Mouse (Mus musculus) cerebral cortex, adult 2 months (tissue): ENCODE results near the gene Tfap4.

Experiments used
- WGBS: fragments of 180-500 bp; shearing (Covaris S2); methylation state at CpG from one replicate; pipeline ENCODE4 v1.1.7; 2018; 5-methylcytosine and 5-hydroxymethylcytosine counted together

Gene Tfap4

GRCm38 (mm10) chr16:4520673-4521072, 39.0 kb downstream of the Tfap4 start:
- 84% methylated on average over 8 of the region's 8 CpGs for WGBS

DNA sequence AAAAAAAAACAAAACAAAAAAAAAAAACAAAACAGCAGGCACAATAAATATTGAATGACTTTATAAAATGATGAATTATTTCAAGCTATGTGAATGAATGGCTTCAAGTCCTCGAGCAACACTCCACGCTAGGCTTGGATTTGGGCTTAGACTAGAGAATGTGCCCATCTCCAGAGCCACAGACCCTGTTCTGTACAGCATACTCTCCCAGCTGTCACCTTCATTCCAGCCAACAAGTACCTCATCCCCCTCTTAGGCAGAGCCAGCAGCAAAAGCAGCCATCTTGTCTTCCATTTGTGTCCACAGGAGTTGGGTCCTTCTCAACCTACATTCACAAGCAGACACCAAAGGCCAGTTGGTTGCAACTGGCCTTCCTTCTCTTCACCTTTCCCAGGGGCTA, 39.8 kb downstream of the Tfap4 start:
- WGBS = 91% methylated on average over 2 of the region's 2 CpGs

DNA sequence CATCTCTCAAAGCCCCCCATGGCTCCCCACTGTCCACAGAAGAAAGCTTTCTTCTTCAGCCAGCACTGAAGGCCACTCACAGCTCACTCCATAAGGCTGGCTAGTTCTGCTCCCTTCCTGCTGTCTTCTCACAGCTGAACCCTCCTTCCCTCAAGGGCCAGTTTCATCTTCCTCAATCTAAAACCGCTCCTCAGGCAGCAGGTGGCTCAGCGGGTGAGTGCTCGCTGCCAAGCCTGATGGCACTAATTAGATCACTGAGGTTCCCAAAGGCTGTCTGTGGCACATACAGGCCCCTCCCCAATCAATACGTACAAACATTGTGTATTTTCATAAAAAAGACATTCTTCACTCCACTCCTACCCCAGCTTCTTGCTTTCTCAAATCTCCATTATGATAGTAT, 40.5 kb downstream of the Tfap4 start:
- WGBS = 64% methylated on average over 4 of the region's 4 CpGs

DNA sequence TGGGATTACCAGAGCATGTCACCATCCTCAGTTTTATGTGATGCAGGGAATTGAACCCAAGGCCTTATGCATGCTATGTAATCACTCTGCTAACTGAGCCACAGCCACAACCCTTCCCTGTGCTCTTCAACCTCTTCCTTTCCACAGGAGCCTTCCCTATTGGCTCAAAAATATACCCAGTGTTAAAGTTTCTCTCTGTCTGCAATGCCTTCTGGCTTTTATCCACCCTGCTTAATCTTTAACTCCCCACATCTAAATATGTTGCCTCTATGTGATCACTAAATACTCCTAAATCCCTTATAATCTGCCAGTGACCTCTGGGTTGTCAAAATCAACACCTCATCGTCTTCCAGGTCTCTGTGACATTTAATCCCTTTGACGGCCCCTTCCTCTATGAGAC, 41.7 kb downstream of the Tfap4 start:
- WGBS = 89% methylated on average over 2 of the region's 2 CpGs

DNA sequence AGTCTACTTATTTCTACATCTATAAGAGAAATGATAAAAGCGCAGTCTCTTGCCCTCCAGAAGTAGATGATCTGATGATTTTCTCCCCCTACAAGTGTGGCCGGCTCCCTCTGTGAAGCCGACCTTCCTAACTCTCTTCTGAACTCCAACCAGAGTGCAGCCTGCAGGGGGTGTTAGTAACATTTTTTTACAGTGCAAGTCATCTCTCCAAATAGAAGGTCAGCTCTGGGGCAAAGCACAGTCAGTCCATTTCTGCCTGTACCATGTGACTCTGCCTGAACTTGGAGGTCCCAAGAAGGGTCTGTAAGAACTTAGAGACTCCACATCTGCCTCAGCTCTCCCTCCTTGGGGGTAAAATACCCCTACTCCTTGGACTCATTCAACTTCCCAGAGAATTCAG, 45.3 kb downstream of the Tfap4 start:
- 86% methylated on average over 3 of the region's 3 CpGs for WGBS

DNA sequence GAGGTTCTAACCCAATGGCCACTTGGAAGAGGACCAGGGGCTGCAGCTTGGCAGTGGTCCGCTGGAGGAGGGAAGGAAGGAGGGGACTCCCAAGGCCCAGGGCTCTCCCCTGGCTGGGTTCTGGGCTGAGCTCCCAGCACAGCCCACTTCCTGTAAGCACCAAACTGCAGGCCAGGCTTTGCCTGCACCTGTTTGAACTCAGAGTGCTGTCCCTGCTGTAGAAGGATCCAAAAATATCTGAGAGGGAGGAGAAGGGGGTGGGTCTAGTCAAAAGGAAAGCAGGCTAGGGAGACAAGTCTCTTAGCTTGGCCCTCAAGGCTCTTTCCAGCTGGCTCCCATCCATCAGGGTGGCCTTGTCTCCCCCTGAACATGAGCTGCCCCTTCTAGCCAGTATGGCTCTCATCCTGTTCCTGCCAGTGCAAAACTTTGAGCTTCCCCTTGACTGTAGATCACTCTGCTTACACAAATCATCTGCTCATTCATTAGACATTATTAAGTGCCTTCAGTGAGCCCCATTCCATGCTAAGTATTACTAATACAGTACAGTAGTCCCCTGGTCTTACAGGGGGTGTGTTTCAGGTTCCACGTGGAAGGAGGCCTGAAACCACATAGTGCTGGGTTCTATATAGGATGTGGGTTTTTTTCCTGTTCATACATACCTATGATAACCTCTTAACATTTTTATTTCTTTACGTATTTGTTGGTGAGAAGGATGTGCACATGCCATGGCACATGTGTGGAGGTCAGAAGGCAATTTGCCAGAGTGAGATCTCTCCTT, 46.8 kb downstream of the Tfap4 start:
- WGBS = 61% methylated on average over 3 of the region's 3 CpGs

GRCm38 (mm10) chr16:4511371-4511770, 48.3 kb downstream of the Tfap4 start:
- WGBS = 51% methylated on average over 2 of the region's 2 CpGs

GRCm38 (mm10) chr16:4506181-4506580, 53.5 kb downstream of the Tfap4 start:
- WGBS = 85% methylated on average over 3 of the region's 3 CpGs

DNA sequence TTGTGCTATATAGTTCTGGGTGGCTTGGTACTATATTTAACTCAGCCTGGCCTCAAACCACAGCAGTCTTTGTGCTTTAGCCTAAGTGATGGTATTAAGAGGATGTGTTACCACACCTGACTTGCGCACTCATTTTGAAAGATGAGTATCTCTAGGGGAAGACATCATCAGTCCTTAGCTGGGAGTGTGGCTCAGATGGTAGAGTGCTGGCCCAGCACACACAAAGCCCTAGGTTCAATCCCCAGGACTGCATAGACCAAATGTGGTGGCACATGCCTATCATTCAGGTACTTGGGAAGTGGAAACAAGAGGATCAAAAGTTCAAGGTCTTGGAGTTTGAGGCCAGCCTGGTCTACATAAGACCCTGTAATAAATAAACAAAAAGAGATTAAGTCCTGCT, 56.2 kb downstream of the Tfap4 start:
- 85% methylated on average over 1 of the region's 1 CpGs for WGBS

DNA sequence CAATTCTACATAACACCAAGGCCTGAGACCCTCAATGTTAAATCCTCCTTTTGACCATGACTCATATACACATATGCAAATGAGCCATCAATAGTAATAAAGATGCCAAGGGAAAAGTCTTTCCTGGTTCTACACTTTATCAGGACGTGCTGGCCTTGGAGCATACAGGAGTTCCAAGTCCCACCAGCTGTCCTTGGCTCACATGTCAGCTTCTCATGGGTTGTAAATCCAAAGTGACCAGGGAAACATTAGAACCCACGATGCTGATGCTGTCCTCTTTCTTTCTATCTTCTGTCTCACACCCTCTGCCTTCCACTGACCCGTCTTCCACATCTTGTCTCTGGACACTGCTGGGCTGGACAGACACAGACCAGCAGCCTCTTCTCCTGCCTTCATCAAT, 58.0 kb downstream of the Tfap4 start:
- WGBS = 94% methylated on average over 3 of the region's 3 CpGs

GRCm38 (mm10) chr16:4500598-4501385, 58.9 kb downstream of the Tfap4 start:
- WGBS = 74% methylated on average over 8 of the region's 8 CpGs

- 89% methylated on average over 8 of the region's 8 CpGs for WGBS
Observed at GRCm38 (mm10) chr16:4497762-4498607, 61.7 kb downstream of the Tfap4 start.

DNA sequence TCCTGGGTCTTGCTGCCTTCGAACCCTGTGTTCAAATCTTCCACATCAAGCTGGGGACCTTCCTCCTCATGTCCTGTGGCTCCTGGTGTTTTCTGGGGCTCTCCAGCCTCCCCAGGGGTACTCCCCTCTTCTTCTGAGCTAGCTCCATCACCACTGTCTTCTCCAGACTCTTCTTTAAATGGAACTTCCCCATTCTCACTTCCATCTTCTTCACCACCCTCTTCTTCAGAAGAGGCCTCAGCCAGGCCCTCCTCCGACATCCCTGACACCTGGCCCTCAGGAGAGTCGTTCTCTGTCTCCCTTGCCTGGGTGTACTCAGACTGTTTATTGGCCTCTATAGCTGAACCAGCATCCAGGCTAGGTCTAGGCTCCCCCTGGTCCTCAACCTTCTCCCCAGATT, 63.2 kb downstream of the Tfap4 start:
- 90% methylated on average over 3 of the region's 3 CpGs for WGBS

DNA sequence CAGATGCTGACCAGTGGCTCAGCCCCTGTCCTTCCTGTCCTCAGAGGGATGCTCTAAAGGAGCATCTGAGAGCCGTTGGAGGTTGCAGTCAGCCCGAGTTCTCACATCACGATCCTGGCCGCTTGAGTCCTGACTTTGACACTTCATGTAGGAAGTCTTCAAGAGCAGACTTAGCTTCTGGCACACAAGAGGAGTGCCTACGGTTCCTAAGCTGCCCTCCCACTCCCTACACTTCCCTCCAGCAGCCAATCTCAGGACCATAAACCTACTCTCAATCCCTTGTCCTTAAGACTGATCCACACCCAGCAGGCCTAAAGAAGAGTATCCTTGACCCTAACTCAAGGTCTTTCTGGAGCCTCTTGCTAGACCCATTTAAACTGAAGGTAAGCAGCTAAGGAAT, 63.8 kb downstream of the Tfap4 start:
- 54% methylated on average over 5 of the region's 5 CpGs for WGBS
